Mouse (Mus musculus): Measurements from ENCODE around the gene Tet3.

GRCm38 (mm10) chr6:83326394-83326736 is 132.5 kb downstream of the Tet3 start:
- TF ChIP-seq CTCF (IDR thresholded peaks at IDR 0.05; ENCODE audit: borderline replicate concordance, extremely low read depth, insufficient read depth, insufficient read length) (no peak), POLR2A (IDR thresholded peaks at IDR 0.05; ENCODE audit: borderline replicate concordance, extremely low read depth, insufficient read depth, insufficient read length, poor library complexity, severe bottlenecking) (no peak)
